In the genomic region with DNA sequence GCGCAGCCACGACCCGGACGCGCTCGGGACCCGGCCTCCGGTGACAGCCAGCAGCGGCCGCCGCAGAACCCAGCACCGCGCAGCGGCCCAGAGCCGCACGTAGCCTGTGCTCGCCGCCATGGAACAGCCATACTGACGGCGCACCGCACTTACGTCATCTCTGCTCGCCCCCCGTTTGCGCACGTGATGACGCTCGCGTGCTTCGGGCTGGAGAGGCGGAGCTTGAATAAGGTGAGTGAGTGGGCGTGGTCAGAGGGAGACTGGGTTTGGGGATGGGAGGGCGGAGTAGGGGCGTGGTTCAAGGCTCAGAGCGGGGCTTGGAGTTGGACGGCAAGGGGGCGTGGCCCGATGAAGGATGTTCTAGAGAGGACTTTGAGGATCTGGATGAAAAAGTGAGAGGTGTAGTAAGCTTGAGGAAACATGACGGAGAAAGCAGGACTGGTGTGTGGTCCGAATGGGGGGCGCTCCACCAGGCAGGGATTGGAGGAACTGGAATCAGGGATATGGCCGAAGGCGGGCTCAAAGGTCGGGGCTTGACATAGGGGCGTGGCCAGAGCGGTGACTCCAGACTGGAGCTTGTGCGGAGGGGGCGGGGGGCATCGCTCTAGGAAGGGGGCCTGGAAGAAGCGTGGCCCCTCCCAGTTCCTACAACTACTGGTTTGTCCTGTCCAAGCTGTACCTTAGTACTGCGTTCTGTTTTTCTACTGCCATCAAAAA, we compare ENCODE assay signal across 8 mouse cellular contexts. TPM values are rescaled to one million over a fixed set of nuclear protein-coding genes. Genes with fewer than 3 reads are reported as not detected.
DNase-seq lines count a peak whose midpoint lies in the region; ATAC-seq lines count a peak whose summit lies in the region.

A gene (minus strand): TSS at position 134 of the 717 bp plus-strand sequence.

- H3K4me1 ChIP-seq in intestine, embryonic 14.5 days (replicated peaks; ENCODE audit: control insufficient read depth, insufficient read depth, low read length) = peaks cover 18% of the 10 kb centered on the region

- H3K36me3 ChIP-seq in intestine, embryonic 14.5 days (ENCODE audit: control insufficient read depth, insufficient read depth, low read length) = peaks cover 25% of the 10 kb centered on the region

- H3K9me3 ChIP-seq in intestine, embryonic 14.5 days (ENCODE audit: control insufficient read depth, low read length) = no peaks in the 10 kb centered on the region

- H3K9ac ChIP-seq in intestine, embryonic 14.5 days (ENCODE audit: low read length) = peak within 1 kb of the TSS; percentile 89

- H3K27me3 ChIP-seq in intestine, embryonic 14.5 days (replicated peaks; ENCODE audit: control insufficient read depth, insufficient read depth, low read length) = no peaks in the 10 kb centered on the region

- peak within 1 kb of the TSS; percentile 92 for H3K4me2 ChIP-seq in intestine, embryonic 14.5 days (ENCODE audit: low read length)

- peak within 1 kb of the TSS; percentile 91 for H3K4me3 ChIP-seq in intestine, embryonic 14.5 days (ENCODE audit: low read depth, low read length)

- DNase-seq in adrenal gland, adult (ENCODE audit: inconsistent age in 2 of 2, low spot score in 1 of 2) = peak; percentile 98 to 99
- DNase-seq in embryo, embryonic 10.5 days (ENCODE audit: low spot score) = peak; percentile 100
- DNase-seq in gastrocnemius, postnatal 25 days = peak; percentile 90
- DNase-seq in intestine, embryonic 14.5 days (ENCODE audit: low spot score) = peak; percentile 98
- DNase-seq in left cerebral cortex, postnatal 14 days (ENCODE audit: low spot score in 2 of 2) = peak; percentile 92 to 97
- peak; percentile 99 for DNase-seq in mesoderm, embryonic 11.5 days (ENCODE audit: low read depth, low spot score)
- DNase-seq in right cerebral cortex, postnatal 36 days (ENCODE audit: low spot score in 2 of 2) = peak; percentile 94
- DNase-seq in yolk sac, embryonic 10.5 days (ENCODE audit: low spot score) = peak; percentile 100

- WGBS in intestine, embryonic 14.5 days = under 1% methylated on average over 51 of the region's 51 CpGs

- H3K27ac ChIP-seq in intestine, embryonic 14.5 days (ENCODE audit: low read depth) = peak within 1 kb of the TSS; percentile 77

- ATAC-seq in intestine, embryonic 14.5 days (replicated peaks; ENCODE audit: low FRiP score, low TSS enrichment, low read depth) = peak; percentile 92

- intact Hi-C loops in left cerebral cortex, postnatal 14 days (cut with DNase I) = loop anchor here (2.0 kb wide), 1 partner anchor 42 kb away; no protein-coding TSS in a partner anchor

RNA-seq across cellular contexts. Expression of the gene that starts here (rescaled TPM):
- 10 to 100 TPM; 53.4 to 64.4 TPM for total RNA-seq in gastrocnemius, postnatal 25 days (2021)
- polyA plus RNA-seq in intestine, embryonic 14.5 days (2014; fragmentation: Nextera tagmentation; extraction: Ambion mirVana) = 64.5 and 71.2 TPM in 2 replicates
- 10 to 100 TPM; 65.6 to 66.7 TPM for total RNA-seq in left cerebral cortex, postnatal 14 days (2021)

Comparison
In these comparisons a context has a peak if more than half of its experiments do, and no peak if none do; other contexts are left out.
1. Peak in every context shown above with its lines: DNase-seq, ATAC-seq, H3K4me3 ChIP-seq and H3K27ac ChIP-seq.